Mouse (Mus musculus) neural tube, embryonic 13.5 days (tissue): ENCODE results near the gene Itpr1. TPM values are rescaled to one million over a fixed set of nuclear protein-coding genes. Genes with fewer than 3 reads are reported as not detected.

Experiments
- ATAC-seq: fragments of 200-750 bp; cut with Nextera tagmentation; 2 replicates; pipeline ENCODE4 v1.8.0; 2017; ENCODE audit warnings: low read depth, mild to moderate bottlenecking, moderate TSS enrichment, moderate library complexity
- H3K27ac ChIP-seq: fragments of 300-500 bp; sonication (generic); replicated peaks from 2 replicates; pipeline ENCODE4 v1.5.1; 2015; ENCODE audit warnings: moderate library complexity, mild to moderate bottlenecking, inconsistent platforms
- H3K27me3 ChIP-seq: fragments of 300-500 bp; sonication (generic); 2 replicates; pipeline ENCODE4 v1.6.1; 2015; ENCODE audit warnings: mild to moderate bottlenecking, inconsistent platforms
- H3K36me3 ChIP-seq: fragments of 300-500 bp; sonication (generic); 2 replicates; pipeline ENCODE4 v1.6.1; 2015; ENCODE audit warnings: mild to moderate bottlenecking, inconsistent platforms
- H3K4me1 ChIP-seq: fragments of 300-500 bp; sonication (generic); replicated peaks from 2 replicates; pipeline ENCODE4 v1.6.1; 2015; ENCODE audit warnings: inconsistent platforms
- H3K4me2 ChIP-seq: fragments of 300-500 bp; sonication (generic); 2 replicates; pipeline ENCODE4 v1.6.1; 2015; ENCODE audit warnings: inconsistent platforms, mild to moderate bottlenecking, moderate library complexity
- H3K4me3 ChIP-seq: fragments of 300-500 bp; sonication (generic); 2 replicates; pipeline ENCODE4 v1.5.1; 2015; ENCODE audit warnings: mild to moderate bottlenecking, inconsistent platforms
- H3K9ac ChIP-seq: fragments of 300-500 bp; sonication (generic); 2 replicates; pipeline ENCODE4 v1.6.1; 2015; ENCODE audit warnings: moderate library complexity, mild to moderate bottlenecking, inconsistent platforms
- H3K9me3 ChIP-seq: fragments of 300-500 bp; sonication (generic); 2 replicates; pipeline ENCODE4 v1.6.1; 2016; ENCODE audit warnings: inconsistent platforms
- WGBS: fragments of 180-500 bp; shearing (Covaris S2); methylation state at CpG from one replicate; pipeline ENCODE4 v1.1.7; 2015; 5-methylcytosine and 5-hydroxymethylcytosine counted together
- polyA plus RNA-seq: library from polyadenylated mRNA; unstranded; fragments of >200 nt; fragmentation: Nextera tagmentation; extraction: Ambion mirVana; gene quantifications from 2 replicates; pipeline ENCODE4 v1.2.1, GENCODE M21; 2015

The Itpr1 gene
- polyA plus RNA-seq, 1 experiment from 2014 or later: 4.2 TPM

DNA sequence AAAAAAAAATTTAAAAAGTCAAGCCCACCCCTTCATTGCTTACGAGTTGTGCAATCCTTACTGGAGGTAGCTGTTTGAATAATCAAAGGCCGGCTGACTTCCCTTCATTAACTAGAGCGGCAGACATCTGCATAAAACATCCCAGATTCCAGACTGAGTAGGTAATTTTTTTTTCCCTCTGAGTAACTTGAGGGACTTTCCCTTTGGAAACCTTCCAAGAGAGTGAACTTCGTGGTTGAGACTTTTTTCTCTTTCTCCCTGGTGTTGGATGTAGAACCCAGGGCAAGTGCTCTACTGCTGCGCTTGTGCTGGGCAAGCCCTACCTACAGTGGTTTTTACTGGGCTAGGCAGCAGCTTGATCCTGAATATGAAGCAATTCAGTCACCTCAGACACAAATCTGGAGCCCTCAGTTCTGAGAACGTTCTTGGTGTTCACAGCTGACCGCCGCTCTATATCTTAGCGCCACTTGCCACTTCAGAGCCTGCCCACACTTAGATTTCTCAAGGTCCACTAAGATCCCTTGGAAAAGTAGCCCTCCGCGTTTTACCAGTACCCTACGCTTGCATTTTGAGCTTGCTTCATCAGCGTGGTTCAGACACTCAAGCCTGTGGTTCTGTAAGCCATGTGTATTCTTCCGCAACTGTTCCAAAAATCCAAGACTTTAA is 244.8 kb downstream of the Itpr1 start:
- H3K36me3 ChIP-seq: no peaks in the 10 kb centered on the region
- ATAC-seq: no peak
- 57% methylated on average over 14 of the region's 14 CpGs for WGBS
- H3K4me1 ChIP-seq: peaks cover 28% of the 10 kb centered on the region
- H3K27me3 ChIP-seq: no peaks in the 10 kb centered on the region
- H3K27ac ChIP-seq: peak overlapping the region; percentile 62; the same call in 1 of the 2 replicates
- H3K4me2 ChIP-seq: no peak overlapping the region
- H3K9me3 ChIP-seq: no peaks in the 10 kb centered on the region
- no peak overlapping the region for H3K4me3 ChIP-seq
- H3K9ac ChIP-seq: no peak overlapping the region

GRCm38 (mm10) chr6:108458182-108458571 is 245.3 kb downstream of the Itpr1 start:
- Histone ChIP-seq H3K4me1 (peaks cover 28% of the 10 kb centered on the region), H3K27me3 (no peaks in the 10 kb centered on the region), H3K36me3 (no peaks in the 10 kb centered on the region), H3K9ac (no peak overlapping the region), H3K9me3 (no peaks in the 10 kb centered on the region), H3K4me3 (no peak overlapping the region), H3K27ac (no peak overlapping the region), H3K4me2 (no peak overlapping the region)
- 30% methylated on average over 2 of the region's 2 CpGs for WGBS
- ATAC-seq: no peak

GRCm38 (mm10) chr6:108458826-108459225 is 245.9 kb downstream of the Itpr1 start:
- WGBS: 97% methylated on average over 11 of the region's 11 CpGs
- Histone ChIP-seq H3K9me3 (no peaks in the 10 kb centered on the region), H3K36me3 (no peaks in the 10 kb centered on the region), H3K27ac (no peak overlapping the region), H3K4me1 (peaks cover 28% of the 10 kb centered on the region), H3K4me2 (no peak overlapping the region), H3K9ac (no peak overlapping the region), H3K4me3 (no peak overlapping the region), H3K27me3 (no peaks in the 10 kb centered on the region)
- ATAC-seq: no peak

DNA sequence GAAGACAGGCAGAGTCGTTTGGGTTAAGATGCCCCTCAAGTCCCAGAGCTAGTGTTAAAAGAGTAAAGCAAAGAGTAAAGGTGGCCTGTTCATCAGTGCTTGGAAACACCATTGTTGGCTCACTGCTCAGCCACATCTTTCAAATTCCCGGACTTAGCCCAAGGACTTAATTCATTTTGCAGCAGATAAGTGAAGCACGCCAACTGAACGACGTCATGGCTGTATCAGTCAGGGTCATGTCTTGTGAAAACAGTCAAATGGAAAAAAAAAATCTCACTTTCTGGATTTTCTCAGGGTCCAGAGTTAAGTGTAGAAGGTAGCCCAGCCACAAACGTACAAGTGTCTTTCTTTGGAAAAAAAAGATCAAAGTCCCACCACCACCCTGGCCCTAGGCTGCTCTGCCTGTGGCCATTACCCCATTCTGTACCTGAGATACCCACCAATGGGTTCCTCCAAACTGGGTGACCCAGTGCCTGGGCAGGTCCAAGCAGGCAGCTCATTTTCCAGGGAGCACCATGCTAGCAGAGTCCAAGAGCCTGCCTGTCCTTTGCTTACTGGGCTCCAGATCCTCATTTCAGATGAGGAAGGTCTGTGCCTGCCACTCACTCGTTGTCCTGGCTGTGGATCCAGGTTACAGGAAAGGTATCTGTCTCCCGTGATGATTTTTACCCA is 251.5 kb downstream of the Itpr1 start:
- 91% methylated on average over 8 of the region's 8 CpGs for WGBS
- H3K4me3 ChIP-seq: no peak overlapping the region
- H3K36me3 ChIP-seq: no peaks in the 10 kb centered on the region
- H3K27me3 ChIP-seq: no peaks in the 10 kb centered on the region
- H3K27ac ChIP-seq: no peak overlapping the region
- H3K4me2 ChIP-seq: no peak overlapping the region
- no peaks in the 10 kb centered on the region for H3K9me3 ChIP-seq
- peaks cover 12% of the 10 kb centered on the region for H3K4me1 ChIP-seq
- H3K9ac ChIP-seq: no peak overlapping the region
- no peak for ATAC-seq

GRCm38 (mm10) chr6:108465159-108465558 is 252.3 kb downstream of the Itpr1 start:
- no peak overlapping the region for H3K27ac ChIP-seq
- no peaks in the 10 kb centered on the region for H3K36me3 ChIP-seq
- no peaks in the 10 kb centered on the region for H3K9me3 ChIP-seq
- WGBS: 88% methylated on average over 5 of the region's 5 CpGs
- no peak for ATAC-seq
- H3K4me1 ChIP-seq: peaks cover 12% of the 10 kb centered on the region
- no peak overlapping the region for H3K9ac ChIP-seq
- no peak overlapping the region for H3K4me3 ChIP-seq
- no peak overlapping the region for H3K4me2 ChIP-seq
- H3K27me3 ChIP-seq: no peaks in the 10 kb centered on the region

DNA sequence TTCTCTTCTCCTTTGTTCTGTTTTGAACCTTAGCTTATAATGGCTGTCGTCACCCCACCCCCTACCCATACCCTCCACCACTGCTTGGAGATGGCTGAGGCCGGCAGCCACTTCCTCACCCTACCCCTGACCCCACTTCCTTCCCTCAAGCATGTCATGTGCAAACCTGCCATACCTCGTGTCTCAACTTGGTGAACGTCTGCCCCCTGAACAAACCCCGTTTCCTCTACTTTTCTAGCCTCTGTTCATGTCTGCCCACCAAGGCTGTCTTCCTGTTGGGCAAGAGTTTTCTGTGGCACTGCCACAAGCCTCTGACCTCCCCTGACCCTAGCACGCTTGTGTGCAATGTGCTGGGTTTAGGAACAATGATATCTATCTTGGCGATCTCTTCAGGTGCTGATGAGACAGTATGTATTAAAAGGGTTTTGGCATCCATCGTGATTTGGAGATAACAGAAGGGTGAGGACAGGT is 253.2 kb downstream of the Itpr1 start:
- Histone ChIP-seq H3K4me2 (no peak overlapping the region), H3K4me1 (peaks cover 12% of the 10 kb centered on the region), H3K36me3 (no peaks in the 10 kb centered on the region), H3K9me3 (no peaks in the 10 kb centered on the region), H3K4me3 (no peak overlapping the region), H3K9ac (no peak overlapping the region), H3K27me3 (no peaks in the 10 kb centered on the region), H3K27ac (no peak overlapping the region)
- ATAC-seq: no peak
- 87% methylated on average over 8 of the region's 8 CpGs for WGBS

DNA sequence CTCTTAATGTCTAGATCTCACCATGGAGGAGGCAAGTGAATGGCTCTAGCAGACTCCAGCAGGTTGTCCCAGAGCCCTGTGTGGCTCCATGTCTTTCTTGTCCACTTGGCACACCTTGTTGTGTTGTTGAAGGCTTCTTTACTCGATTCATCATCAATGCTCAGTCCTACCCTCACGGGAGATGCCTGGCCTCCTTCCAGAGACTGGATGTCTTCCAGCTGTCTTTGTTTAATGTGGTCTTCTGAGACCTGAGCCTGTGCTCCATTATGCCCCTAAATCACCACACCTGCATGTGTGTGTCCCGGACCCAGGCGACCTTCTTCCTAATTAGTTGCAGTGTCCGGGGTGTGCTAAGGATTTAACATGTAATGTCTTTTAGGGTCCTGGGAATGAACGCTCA is 254.7 kb downstream of the Itpr1 start:
- no peak overlapping the region for H3K9ac ChIP-seq
- no peak overlapping the region for H3K4me2 ChIP-seq
- peaks cover 12% of the 10 kb centered on the region for H3K4me1 ChIP-seq
- no peak overlapping the region for H3K4me3 ChIP-seq
- no peak for ATAC-seq
- WGBS: 76% methylated on average over 6 of the region's 6 CpGs
- H3K27ac ChIP-seq: no peak overlapping the region
- no peaks in the 10 kb centered on the region for H3K36me3 ChIP-seq
- no peaks in the 10 kb centered on the region for H3K27me3 ChIP-seq
- no peaks in the 10 kb centered on the region for H3K9me3 ChIP-seq

- WGBS: 57% methylated on average over 3 of the region's 3 CpGs
Measured at GRCm38 (mm10) chr6:108468226-108468825, 255.4 kb downstream of the Itpr1 start.

DNA sequence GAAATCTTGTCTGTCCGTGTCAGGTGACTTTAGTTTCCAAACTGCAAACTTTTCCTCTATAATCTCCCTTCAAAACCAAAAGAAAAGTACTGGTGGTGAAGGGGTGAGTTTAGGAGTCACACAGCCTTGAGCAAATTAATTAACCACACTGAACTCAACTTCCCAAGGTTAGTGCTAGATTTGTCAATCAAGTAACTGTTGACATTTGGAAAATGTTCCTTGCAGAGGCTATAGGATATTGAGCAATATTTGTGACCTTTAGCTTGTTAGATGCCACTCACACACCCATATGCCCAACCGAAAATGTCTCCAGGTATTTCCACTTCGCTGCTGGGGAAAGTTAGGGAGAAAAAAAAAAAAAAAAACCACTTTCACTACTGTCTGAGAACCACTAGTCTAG is 259.0 kb downstream of the Itpr1 start:
- H3K27me3 ChIP-seq: no peaks in the 10 kb centered on the region
- H3K9me3 ChIP-seq: no peaks in the 10 kb centered on the region
- peaks cover 17% of the 10 kb centered on the region for H3K4me1 ChIP-seq
- H3K4me2 ChIP-seq: no peak overlapping the region
- no peak for ATAC-seq
- H3K36me3 ChIP-seq: no peaks in the 10 kb centered on the region
- H3K9ac ChIP-seq: no peak overlapping the region
- 93% methylated on average over 3 of the region's 3 CpGs for WGBS
- no peak overlapping the region for H3K4me3 ChIP-seq
- no peak overlapping the region for H3K27ac ChIP-seq

More at GRCm38 (mm10) chr6:108468226-108468825, 255.4 kb downstream of the Itpr1 start:
- peaks cover 12% of the 10 kb centered on the region for H3K4me1 ChIP-seq
- H3K4me3 ChIP-seq: no peak overlapping the region
- no peak overlapping the region for H3K27ac ChIP-seq
- H3K4me2 ChIP-seq: no peak overlapping the region
- no peaks in the 10 kb centered on the region for H3K27me3 ChIP-seq
- no peaks in the 10 kb centered on the region for H3K36me3 ChIP-seq
- no peak overlapping the region for H3K9ac ChIP-seq
- no peaks in the 10 kb centered on the region for H3K9me3 ChIP-seq
- no peak for ATAC-seq

DNA sequence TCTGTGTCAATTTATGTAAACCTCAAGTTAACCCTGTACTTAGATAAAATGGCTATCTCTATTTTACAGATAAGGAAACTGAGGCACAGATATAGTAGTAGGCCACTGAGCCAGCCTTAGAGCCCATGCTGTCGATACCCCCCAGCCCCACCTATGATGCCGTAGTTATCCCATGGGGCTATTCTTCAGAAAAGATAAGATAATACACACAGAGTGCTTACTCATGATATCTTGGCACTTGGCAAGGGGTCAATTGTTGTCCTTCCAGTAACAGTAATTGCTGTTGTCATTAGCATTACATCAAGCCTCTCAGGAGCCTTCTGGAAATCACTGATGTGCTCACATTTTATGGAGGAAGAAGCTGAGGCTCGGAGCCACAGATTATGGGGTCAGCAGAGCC is 259.9 kb downstream of the Itpr1 start:
- H3K9ac ChIP-seq: no peak overlapping the region
- H3K27me3 ChIP-seq: no peaks in the 10 kb centered on the region
- H3K9me3 ChIP-seq: no peaks in the 10 kb centered on the region
- H3K36me3 ChIP-seq: no peaks in the 10 kb centered on the region
- no peak overlapping the region for H3K4me3 ChIP-seq
- H3K27ac ChIP-seq: no peak overlapping the region
- no peak for ATAC-seq
- WGBS: 80% methylated on average over 3 of the region's 3 CpGs
- H3K4me2 ChIP-seq: no peak overlapping the region
- H3K4me1 ChIP-seq: peaks cover 18% of the 10 kb centered on the region

- H3K9ac ChIP-seq: no peak overlapping the region
- ATAC-seq: no peak
- 78% methylated on average over 8 of the region's 8 CpGs for whole genome bisulfite sequencing
Measured at GRCm38 (mm10) chr6:108476797-108477235, 263.9 kb downstream of the Itpr1 start.

DNA sequence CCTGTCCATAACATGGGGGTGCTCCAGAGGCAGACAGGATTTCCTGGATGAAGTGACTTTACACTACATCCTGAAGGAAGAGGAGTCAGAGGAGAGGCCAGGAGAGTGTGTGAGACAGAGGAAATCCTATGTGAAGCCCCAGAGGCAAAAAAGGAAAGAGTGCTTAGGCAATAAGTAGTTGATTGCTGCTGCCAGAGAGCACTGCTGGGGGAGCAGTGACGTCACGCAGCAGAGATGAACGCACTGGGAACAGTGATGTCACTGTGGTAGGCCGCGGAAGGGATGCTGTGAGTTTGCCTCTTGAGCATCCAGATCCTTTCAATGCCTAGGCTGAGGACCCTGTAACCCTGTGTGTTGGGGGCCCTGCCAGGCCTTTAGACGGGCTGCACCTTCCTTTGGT is 264.7 kb downstream of the Itpr1 start:
- no peak overlapping the region for H3K4me2 ChIP-seq
- H3K27me3 ChIP-seq: no peaks in the 10 kb centered on the region
- no peaks in the 10 kb centered on the region for H3K9me3 ChIP-seq
- H3K36me3 ChIP-seq: no peaks in the 10 kb centered on the region
- H3K27ac ChIP-seq: no peak overlapping the region
- ATAC-seq: no peak
- H3K4me3 ChIP-seq: no peak overlapping the region
- H3K9ac ChIP-seq: no peak overlapping the region
- WGBS: 84% methylated on average over 6 of the region's 6 CpGs
- H3K4me1 ChIP-seq: peaks cover 8% of the 10 kb centered on the region; the same call in 1 of the 2 replicates

More at GRCm38 (mm10) chr6:108476797-108477235, 263.9 kb downstream of the Itpr1 start:
- Histone ChIP-seq H3K4me1 (peaks cover 8% of the 10 kb centered on the region; the same call in 1 of the 2 replicates), H3K36me3 (no peaks in the 10 kb centered on the region), H3K9me3 (no peaks in the 10 kb centered on the region), H3K27me3 (no peaks in the 10 kb centered on the region), H3K4me3 (no peak overlapping the region), H3K27ac (no peak overlapping the region), H3K4me2 (no peak overlapping the region)
